Mouse (Mus musculus) erythroblast, embryonic 14.5 days (primary cell): ENCODE data around the gene Ino80e. TPM values are rescaled to one million over a fixed set of nuclear protein-coding genes. Genes with fewer than 3 reads are reported as not detected.

ENCODE experiments used
- H3K27me3 ChIP-seq: 2 replicates; pipeline ENCODE4 v1.6.1; 2012; ENCODE audit warnings: inconsistent platforms; ENCODE audit not compliant: control insufficient read depth
- H3K36me3 ChIP-seq: 2 replicates; pipeline ENCODE4 v1.6.1; 2012; ENCODE audit warnings: mild to moderate bottlenecking, inconsistent platforms; ENCODE audit not compliant: control insufficient read depth
- H3K4me1 ChIP-seq: 2 replicates; pipeline ENCODE4 v1.6.1; 2012; ENCODE audit warnings: inconsistent platforms; ENCODE audit not compliant: control insufficient read depth
- H3K4me3 ChIP-seq: replicated peaks from 2 replicates; pipeline ENCODE3; 2012; ENCODE audit warnings: moderate library complexity, mild to moderate bottlenecking, inconsistent platforms
- H3K9me3 ChIP-seq: 2 replicates; pipeline ENCODE4 v1.6.1; 2012; ENCODE audit warnings: low read length, inconsistent platforms, mixed read lengths; ENCODE audit not compliant: control insufficient read depth
- GATA1 ChIP-seq: IDR thresholded peaks from 2 replicates; pipeline ENCODE4 v1.6.1; 2012; ENCODE audit warnings: low read length, inconsistent platforms, mixed read lengths
- TAL1 ChIP-seq: IDR thresholded peaks from 3 replicates; pipeline ENCODE4 v1.6.1; 2012; ENCODE audit warnings: low read length, inconsistent platforms, mixed read lengths
- polyA plus RNA-seq: library from polyadenylated mRNA; stranded (reverse); fragments of >175 nt; gene quantifications from 2 replicates; pipeline ENCODE4 v1.2.3, GENCODE M21; 2012

The Ino80e gene
- polyA plus RNA-seq, 1 experiment, result 37.6 TPM

GRCm38 (mm10) chr7:126847421-126848398 lies 14.5 kb downstream of the Ino80e start:
- Histone ChIP-seq H3K36me3 (peaks cover 16% of the 10 kb centered on the region), H3K9me3 (peaks cover 8% of the 10 kb centered on the region; the same call in 1 of the 2 replicates), H3K4me3 (peak overlapping the region; percentile 15), H3K27me3 (peaks cover 66% of the 10 kb centered on the region), H3K4me1 (peaks cover 2% of the 10 kb centered on the region)
- no peak for TF ChIP-seq GATA1
- no peak for TF ChIP-seq TAL1

GRCm38 (mm10) chr7:126847116-126847420 lies 15.1 kb downstream of the Ino80e start, which contains the start of gene Doc2a:
Doc2a (plus strand) TSS chr7:126847416.
- H3K4me3 ChIP-seq, result peak within 1 kb of the TSS; percentile 15
- peaks cover 2% of the 10 kb centered on the region for H3K4me1 ChIP-seq
- H3K9me3 ChIP-seq, result peaks cover 8% of the 10 kb centered on the region; the same call in 1 of the 2 replicates
- H3K36me3 ChIP-seq, result peaks cover 10% of the 10 kb centered on the region
- H3K27me3 ChIP-seq, result peaks cover 66% of the 10 kb centered on the region
- TF ChIP-seq TAL1 (no peak), GATA1 (no peak)

DNA sequence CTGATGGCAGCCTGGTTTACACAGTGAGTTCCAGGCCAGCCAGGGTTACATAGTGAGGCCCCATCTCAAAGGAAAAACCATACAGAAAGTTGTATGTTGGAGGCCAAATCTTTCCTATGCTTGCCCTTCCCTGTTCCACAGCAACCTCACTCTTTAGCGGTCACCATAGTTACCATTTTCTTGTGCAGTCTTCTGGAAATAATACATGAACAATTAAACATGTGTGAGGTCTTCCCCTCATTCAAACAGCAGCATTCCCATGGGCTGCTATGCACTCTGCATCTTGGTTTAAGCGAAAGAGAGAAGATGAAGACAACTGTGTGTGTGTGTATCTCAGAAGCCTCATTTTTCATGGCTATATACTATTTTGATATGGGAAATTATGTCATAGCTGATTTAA lies 16.7 kb downstream of the Ino80e start:
- Histone ChIP-seq H3K9me3 (peaks cover 12% of the 10 kb centered on the region; the same call in 1 of the 2 replicates), H3K27me3 (peaks cover 59% of the 10 kb centered on the region)
- TF ChIP-seq GATA1 (no peak), TAL1 (no peak)

DNA sequence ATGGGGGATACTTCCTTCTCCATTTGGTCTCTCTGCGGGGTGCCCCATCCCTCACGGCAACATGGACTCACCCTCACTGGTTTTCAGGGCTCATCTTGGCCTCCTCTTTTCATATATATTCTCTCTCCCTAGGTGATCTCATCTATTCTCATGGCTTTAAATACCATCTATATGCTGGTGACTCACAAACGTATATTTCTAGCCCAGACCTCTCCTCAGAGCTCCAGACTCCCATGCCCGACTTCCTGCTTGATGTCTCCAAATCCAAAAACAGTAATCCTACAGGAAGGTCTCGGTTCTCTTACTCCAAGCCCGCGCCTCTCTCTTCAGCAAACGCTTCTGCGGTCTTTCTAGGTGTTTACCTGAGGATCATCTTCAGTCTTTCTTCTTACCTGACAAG lies 18.9 kb downstream of the Ino80e start:
- Histone ChIP-seq H3K36me3 (no peaks in the 10 kb centered on the region), H3K27me3 (peaks cover 37% of the 10 kb centered on the region), H3K4me3 (no peak overlapping the region), H3K4me1 (peaks cover 2% of the 10 kb centered on the region), H3K9me3 (peaks cover 7% of the 10 kb centered on the region; the same call in 1 of the 2 replicates)
- TF ChIP-seq GATA1 (no peak), TAL1 (no peak)

More for the DNA sequence above, 16.7 kb downstream of the Ino80e start:
- Histone ChIP-seq H3K36me3 (no peaks in the 10 kb centered on the region), H3K4me1 (peaks cover 2% of the 10 kb centered on the region), H3K4me3 (no peak overlapping the region)

GRCm38 (mm10) chr7:126833294-126833693 lies 28.9 kb downstream of the Ino80e start:
- H3K9me3 ChIP-seq, result no peaks in the 10 kb centered on the region
- no peak overlapping the region for H3K4me3 ChIP-seq
- TF ChIP-seq GATA1 (no peak), TAL1 (no peak)
- no peaks in the 10 kb centered on the region for H3K36me3 ChIP-seq
- peaks cover 28% of the 10 kb centered on the region for H3K27me3 ChIP-seq
- H3K4me1 ChIP-seq, result peaks cover 8% of the 10 kb centered on the region

GRCm38 (mm10) chr7:126832036-126832598 lies 30.1 kb downstream of the Ino80e start:
- H3K9me3 ChIP-seq, result no peaks in the 10 kb centered on the region
- H3K27me3 ChIP-seq, result peaks cover 31% of the 10 kb centered on the region
- peaks cover 8% of the 10 kb centered on the region for H3K4me1 ChIP-seq
- peak overlapping the region; percentile 48 for H3K4me3 ChIP-seq
- no peaks in the 10 kb centered on the region for H3K36me3 ChIP-seq
- no peak for TF ChIP-seq TAL1
- TF ChIP-seq GATA1, result no peak

DNA sequence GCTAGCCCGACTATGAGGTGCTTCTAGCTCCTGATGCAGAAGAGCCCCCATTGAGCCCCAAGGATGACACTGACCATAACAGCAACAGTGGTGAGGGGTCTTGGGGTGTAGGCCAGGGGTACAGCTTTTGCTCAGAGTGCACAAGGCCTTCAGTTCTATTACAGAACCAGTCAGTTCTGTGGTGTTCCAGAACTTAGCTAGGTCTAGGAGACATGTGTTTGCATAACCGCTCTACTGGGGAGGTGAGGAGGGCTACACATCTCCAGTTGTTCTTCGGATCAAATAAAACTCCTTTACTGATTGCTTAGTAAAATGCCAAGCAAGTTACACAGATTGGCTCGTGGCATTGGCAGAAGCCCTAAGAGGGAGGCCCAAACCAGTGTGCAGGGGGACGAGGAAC lies 30.6 kb downstream of the Ino80e start, which contains the start of gene 4930451I11Rik:
Gene 4930451I11Rik, minus strand, starts transcription at position 101 of the 400 bp plus-strand sequence.
- peak within 1 kb of the TSS; percentile 48 for H3K4me3 ChIP-seq
- TF ChIP-seq TAL1, result no peak
- no peak for TF ChIP-seq GATA1
- no peaks in the 10 kb centered on the region for H3K36me3 ChIP-seq
- peaks cover 31% of the 10 kb centered on the region for H3K27me3 ChIP-seq
- no peaks in the 10 kb centered on the region for H3K9me3 ChIP-seq
- peaks cover 8% of the 10 kb centered on the region for H3K4me1 ChIP-seq

DNA sequence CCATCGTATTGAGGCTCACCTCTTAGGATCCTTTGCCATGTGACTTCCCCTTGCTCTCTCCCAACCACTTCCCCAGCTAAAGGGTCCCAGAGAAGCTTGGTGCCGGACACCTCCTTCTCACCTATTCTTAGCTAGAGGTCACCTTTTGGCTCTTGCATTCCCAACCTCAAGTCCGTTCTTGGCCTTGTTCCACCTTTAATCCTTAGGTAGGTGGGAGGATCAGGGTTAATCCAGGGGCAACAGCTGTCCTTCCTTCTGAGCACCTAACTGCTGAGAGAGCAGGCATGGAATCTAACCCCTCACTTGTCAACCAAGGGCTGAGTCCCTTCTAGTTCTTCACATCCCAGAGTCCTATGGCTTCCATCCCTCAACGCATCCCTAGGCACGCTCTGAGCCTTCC lies 36.2 kb downstream of the Ino80e start:
- no peak overlapping the region for H3K4me3 ChIP-seq
- H3K4me1 ChIP-seq, result peaks cover 5% of the 10 kb centered on the region
- TF ChIP-seq TAL1 (no peak), GATA1 (no peak)
- peaks cover 66% of the 10 kb centered on the region for H3K27me3 ChIP-seq
- no peaks in the 10 kb centered on the region for H3K36me3 ChIP-seq
- no peaks in the 10 kb centered on the region for H3K9me3 ChIP-seq

DNA sequence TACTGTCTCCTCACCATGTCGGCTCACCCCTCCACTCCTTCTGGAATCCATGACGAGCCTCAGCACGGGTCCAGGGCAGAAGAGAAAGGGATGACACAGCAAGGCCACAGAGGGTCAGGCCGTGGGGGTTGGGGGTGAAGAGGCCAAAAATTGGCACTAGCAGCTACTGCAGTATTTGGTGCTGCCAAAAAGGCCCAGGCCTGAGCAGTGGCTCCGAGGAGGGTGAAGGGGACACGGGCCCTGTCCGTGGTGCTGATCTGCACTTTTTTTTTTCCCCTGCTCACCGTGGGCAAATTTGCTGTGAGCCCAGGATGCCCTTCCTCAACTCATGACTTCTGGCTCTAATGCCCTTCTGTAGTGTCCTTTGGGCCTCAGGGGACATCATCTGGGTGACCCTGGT lies 36.8 kb downstream of the Ino80e start:
- no peaks in the 10 kb centered on the region for H3K9me3 ChIP-seq
- H3K27me3 ChIP-seq, result peaks cover 62% of the 10 kb centered on the region
- H3K4me3 ChIP-seq, result no peak overlapping the region
- peaks cover 5% of the 10 kb centered on the region for H3K4me1 ChIP-seq
- TF ChIP-seq TAL1 (no peak), GATA1 (no peak)
- H3K36me3 ChIP-seq, result no peaks in the 10 kb centered on the region
